Mouse (Mus musculus): ENCODE data around the gene Zfp324.
A peak's percentile ranks its signal among the peaks of the same experiment; 100 is the strongest.

- TF ChIP-seq POLR2A (IDR thresholded peaks at IDR 0.05; ENCODE audit: insufficient read depth, low read length) (peak; percentile 68), CTCF (IDR thresholded peaks at IDR 0.05; ENCODE audit: low read depth, low read length) (no peak)
These were observed 57.3 kb downstream of the Zfp324 start for GRCm38 (mm10) chr7:13022773-13023535.

Data from ES-Bruce4 (cell line).